Mouse (Mus musculus) fat pad, adult 2 months (tissue): ENCODE measurements at regions not wholly inside any gene's neighbourhood (a gene's known extent, or its start where the extent isn't known, plus 50 kb on each side); places are given as distances from the start of the nearest gene placed in this dataset.
A peak's percentile ranks its signal among the peaks of the same experiment; 100 is the strongest.

Experiments used
- DNase-seq: peaks from one replicate; pipeline ENCODE4 v3.0.0-alpha.2; 2011; ENCODE audit warnings: low read depth, low spot score; ENCODE audit errors: extremely low read depth

DNA sequence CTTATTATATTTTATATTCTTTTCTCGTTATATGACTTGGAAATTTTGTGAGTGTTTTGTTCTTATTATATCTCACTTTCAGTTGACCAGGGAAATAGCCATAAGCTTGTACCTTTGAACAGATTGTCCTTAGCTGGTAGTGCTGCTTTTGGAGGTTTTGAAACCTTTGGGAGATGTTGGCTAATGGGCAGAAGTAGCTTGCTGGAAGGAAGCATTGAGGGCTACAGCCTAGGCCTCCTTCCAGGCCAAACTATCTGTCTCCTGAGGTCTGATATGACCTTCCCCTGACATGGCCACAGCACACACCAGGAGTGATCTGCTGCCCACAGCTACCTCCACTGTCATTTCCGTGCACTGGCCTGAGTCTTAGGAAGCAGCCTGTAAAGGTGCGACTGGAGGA, 56.8 kb downstream of the Cdkn2c start:
- no peak for DNase-seq

- DNase-seq, result peak; percentile 82
Measured at GRCm38 (mm10) chr4:109609770-109610169, 57.2 kb downstream of the Cdkn2c start.

DNA sequence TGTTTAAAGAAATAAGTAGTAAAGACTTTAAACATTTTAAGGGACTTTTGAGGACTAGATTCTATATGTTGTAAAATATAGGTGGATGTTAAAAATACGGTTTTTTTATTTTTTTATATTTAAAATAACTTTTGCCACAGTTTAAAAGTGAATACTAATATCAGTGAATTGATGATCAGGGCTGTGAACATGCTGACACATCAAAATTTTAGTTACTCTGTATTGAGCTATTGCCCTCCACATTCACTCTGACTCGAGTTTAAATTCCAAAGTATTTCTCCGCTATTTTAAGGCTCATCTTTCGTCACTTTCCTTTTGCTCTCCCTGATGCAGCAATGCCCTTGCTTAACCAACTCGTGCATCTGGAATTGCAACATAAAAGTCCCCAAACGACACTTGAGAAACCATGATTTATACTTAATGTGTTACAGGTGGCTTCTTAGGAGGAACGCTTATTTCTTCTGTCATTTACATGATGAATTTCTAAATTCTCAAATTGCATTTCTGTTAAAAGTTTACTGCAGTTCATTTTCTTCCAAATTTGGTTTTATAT, 58.7 kb upstream of the 4930522H14Rik start:
- peak; percentile 59 for DNase-seq

DNA sequence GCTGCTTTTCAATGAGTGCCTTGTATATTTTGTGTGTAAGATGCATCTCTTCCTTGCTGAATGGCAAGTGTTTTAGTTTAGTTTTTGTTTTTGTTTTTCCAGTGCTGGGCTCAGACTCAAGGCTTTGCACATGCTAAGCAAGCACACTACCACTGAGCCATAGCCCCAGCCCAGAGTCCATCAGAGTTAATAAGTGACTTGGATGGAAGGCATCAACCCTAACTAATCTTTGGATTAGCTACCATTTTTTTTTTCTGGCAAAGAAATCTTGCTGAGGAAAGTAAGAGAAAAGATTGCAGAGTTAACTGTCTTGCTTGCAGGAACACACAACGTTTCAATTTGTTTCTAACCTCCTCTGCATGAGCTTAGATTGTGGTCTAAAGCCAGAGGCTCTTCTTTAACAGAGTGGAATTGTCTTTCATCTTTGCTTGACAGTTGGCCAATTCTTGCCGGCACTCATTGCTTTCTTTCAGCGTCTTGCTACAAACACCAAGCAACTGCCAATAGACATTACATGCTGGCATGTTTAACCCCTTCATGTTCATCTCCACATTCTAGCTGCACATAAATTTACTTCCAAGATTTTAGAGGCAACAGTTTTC, 52.2 kb upstream of the 4930522H14Rik start:
- DNase-seq, result peak; percentile 81

DNA sequence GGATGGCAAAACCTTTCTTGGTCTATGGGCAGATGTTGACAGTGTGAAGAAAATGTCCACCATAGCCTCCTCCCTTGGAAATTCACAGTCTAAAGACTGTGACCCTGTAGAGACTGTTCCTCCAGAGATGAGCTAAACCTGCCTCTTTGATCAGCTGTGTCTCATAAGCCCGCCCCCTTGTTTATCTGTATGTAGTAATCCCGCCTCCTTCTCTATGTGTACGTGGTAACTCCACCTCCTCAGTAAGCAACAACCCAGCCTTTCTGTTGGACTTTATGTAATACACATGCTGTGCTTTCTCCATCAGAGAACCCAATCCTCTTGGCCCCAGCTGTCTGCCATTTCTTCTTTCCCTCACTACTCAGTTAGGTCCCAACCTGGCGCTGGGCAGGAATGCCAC, 51.4 kb upstream of the 4930522H14Rik start:
- no peak for DNase-seq
